Mouse (Mus musculus) MEL (cell line): ENCODE results near the gene Aldh1b1. TPM values are rescaled to one million over a fixed set of nuclear protein-coding genes. Genes with fewer than 3 reads are reported as not detected.

Experiments used
- DNase-seq: peaks from one replicate; pipeline ENCODE4 v3.0.0; 2011; ENCODE audit warnings: low read depth, low spot score
- H3K27ac ChIP-seq: 2 replicates; pipeline ENCODE4 v1.5.1; 2012; ENCODE audit warnings: low read depth, mild to moderate bottlenecking, control low read depth, low read length, moderate library complexity; ENCODE audit not compliant: control insufficient read depth
- H3K27me3 ChIP-seq, 2 experiments: fragments of 150-350 bp in 1 of 2; sonication (generic) in 1 of 2; 2 replicates each; pipeline ENCODE4 v1.6.1; 2012; ENCODE audit warnings: low read length in 2 of 2, mild to moderate bottlenecking in 2 of 2, improper control_type of control experiment in 1 of 2, moderate library complexity in 1 of 2; ENCODE audit not compliant: insufficient read depth in 2 of 2, control insufficient read depth in 1 of 2
- H3K36me3 ChIP-seq, 2 experiments: 2 replicates each; pipeline ENCODE4 v1.6.1; 2012 to 2014; ENCODE audit warnings: low read length in 2 of 2, improper control_type of control experiment in 1 of 2, inconsistent platforms in 1 of 2, mild to moderate bottlenecking in 1 of 2; ENCODE audit not compliant: insufficient read depth in 2 of 2, control insufficient read depth in 1 of 2
- H3K4me1 ChIP-seq, 2 experiments: fragments of 150-350 bp in 1 of 2; sonication (generic) in 1 of 2; 2 replicates each; pipeline ENCODE4 v1.6.1; 2012; ENCODE audit warnings: low read length in 2 of 2, improper control_type of control experiment in 1 of 2, mild to moderate bottlenecking in 1 of 2; ENCODE audit not compliant: insufficient read depth in 2 of 2, control insufficient read depth in 1 of 2
- H3K4me3 ChIP-seq, 2 experiments: fragments of 150-350 bp in 1 of 2; sonication (generic) in 1 of 2; 2 replicates each; pipeline ENCODE4 v1.5.1; 2012; ENCODE audit warnings: low read depth in 2 of 2, low read length in 2 of 2, mild to moderate bottlenecking in 2 of 2, moderate library complexity in 2 of 2, control low read depth in 1 of 2, improper control_type of control experiment in 1 of 2; ENCODE audit not compliant: control insufficient read depth in 1 of 2, insufficient read depth in 1 of 2
- H3K79me2 ChIP-seq: 2 replicates; pipeline ENCODE4 v1.6.1; 2012; ENCODE audit warnings: mild to moderate bottlenecking, low read length, moderate library complexity; ENCODE audit not compliant: control insufficient read depth, poor library complexity, insufficient read depth
- H3K9ac ChIP-seq: 2 replicates; pipeline ENCODE4 v1.6.1; 2012; ENCODE audit warnings: low read depth, mild to moderate bottlenecking, control low read depth, low read length, moderate library complexity; ENCODE audit not compliant: control insufficient read depth, poor library complexity, severe bottlenecking
- H3K9me3 ChIP-seq: fragments of 150-350 bp; sonication (generic); replicated peaks from 2 replicates; pipeline ENCODE4 v1.6.1; 2012; ENCODE audit warnings: mild to moderate bottlenecking, low read length, improper control_type of control experiment, moderate library complexity; ENCODE audit not compliant: insufficient read depth
- CHD1 ChIP-seq: IDR thresholded peaks from 2 replicates; pipeline ENCODE4 v1.6.1; 2012; ENCODE audit warnings: low read depth, mild to moderate bottlenecking, inconsistent platforms, low read length, improper control_type of control experiment
- CHD2 ChIP-seq: IDR thresholded peaks from 2 replicates; pipeline ENCODE4 v1.6.1; 2011; ENCODE audit warnings: low read length, improper control_type of control experiment
- CTCF ChIP-seq, 3 experiments: IDR thresholded peaks in 2 of 3; conservative IDR thresholded peaks in 1 of 3; 2 replicates each; pipeline ENCODE4 v1.5.1; 2011 to 2012; ENCODE audit warnings: low read length in 3 of 3, low read depth in 2 of 3, mild to moderate bottlenecking in 2 of 3, improper control_type of control experiment in 1 of 3, inconsistent platforms in 1 of 3, mixed read lengths in 1 of 3, moderate library complexity in 1 of 3; ENCODE audit not compliant: control insufficient read depth in 1 of 3, insufficient read depth in 1 of 3, poor library complexity in 1 of 3, severe bottlenecking in 1 of 3
- E2F4 ChIP-seq: IDR thresholded peaks from 2 replicates; pipeline ENCODE4 v1.6.1; 2011; ENCODE audit warnings: low read depth, low read length, improper control_type of control experiment, borderline replicate concordance
- ELF1 ChIP-seq: IDR thresholded peaks from 2 replicates; pipeline ENCODE4 v1.6.1; 2014; ENCODE audit warnings: low read depth, mild to moderate bottlenecking, inconsistent platforms, low read length, improper control_type of control experiment, moderate library complexity
- EP300 ChIP-seq, 2 experiments: IDR thresholded peaks; 2 replicates each; pipeline ENCODE4 v1.6.1; 2011; ENCODE audit warnings: improper control_type of control experiment in 2 of 2, low read length in 2 of 2, low read depth in 1 of 2, mild to moderate bottlenecking in 1 of 2
- HCFC1 ChIP-seq: IDR thresholded peaks from 2 replicates; pipeline ENCODE4 v1.6.1; 2012; ENCODE audit warnings: low read depth, mild to moderate bottlenecking, inconsistent platforms, low read length, improper control_type of control experiment, moderate library complexity
- JUND ChIP-seq: IDR thresholded peaks from 2 replicates; pipeline ENCODE4 v1.6.1; 2011; ENCODE audit warnings: low read depth, mild to moderate bottlenecking, improper control_type of control experiment, low read length
- KAT2A ChIP-seq: conservative IDR thresholded peaks from 2 replicates; pipeline ENCODE4 v1.6.1; 2012; ENCODE audit warnings: low read depth, low read length, improper control_type of control experiment, inconsistent platforms
- MAFK ChIP-seq: IDR thresholded peaks from 2 replicates; pipeline ENCODE4 v1.6.1; 2011; ENCODE audit warnings: low read depth, mild to moderate bottlenecking, low read length, improper control_type of control experiment, borderline replicate concordance
- MEF2A ChIP-seq: IDR thresholded peaks from 2 replicates; pipeline ENCODE4 v1.6.1; 2014; ENCODE audit warnings: low read depth, mild to moderate bottlenecking, inconsistent platforms, low read length, improper control_type of control experiment; ENCODE audit not compliant: poor library complexity, insufficient replicate concordance, severe bottlenecking; ENCODE audit errors: extremely low read depth
- MXI1 ChIP-seq: IDR thresholded peaks from 2 replicates; pipeline ENCODE4 v1.6.1; 2011; ENCODE audit warnings: mild to moderate bottlenecking, low read depth, low read length, improper control_type of control experiment
- MYB ChIP-seq: IDR thresholded peaks from 2 replicates; pipeline ENCODE4 v1.6.1; 2011; ENCODE audit warnings: mild to moderate bottlenecking, low read depth, low read length, improper control_type of control experiment
- POLR2A ChIP-seq, 2 experiments: IDR thresholded peaks; 2 replicates each; pipeline ENCODE4 v1.6.1; 2011 to 2012; ENCODE audit warnings: low read length in 2 of 2, mild to moderate bottlenecking in 2 of 2, control low read depth in 1 of 2, improper control_type of control experiment in 1 of 2, low read depth in 1 of 2, moderate library complexity in 1 of 2; ENCODE audit not compliant: control insufficient read depth in 1 of 2, insufficient read depth in 1 of 2, poor library complexity in 1 of 2
- POLR2AphosphoS5 ChIP-seq: IDR thresholded peaks from 2 replicates; pipeline ENCODE4 v1.6.1; 2012; ENCODE audit warnings: low read depth, borderline replicate concordance, mild to moderate bottlenecking, inconsistent platforms, low read length, moderate library complexity, mixed read lengths
- RCOR1 ChIP-seq: IDR thresholded peaks from 2 replicates; pipeline ENCODE4 v1.6.1; 2012; ENCODE audit warnings: low read depth, mild to moderate bottlenecking, inconsistent platforms, low read length, improper control_type of control experiment
- TCF12 ChIP-seq: IDR thresholded peaks from 2 replicates; pipeline ENCODE4 v1.6.1; 2014; ENCODE audit warnings: low read depth, mild to moderate bottlenecking, inconsistent platforms, low read length, improper control_type of control experiment, moderate library complexity
- UBTF ChIP-seq: IDR thresholded peaks from 2 replicates; pipeline ENCODE4 v1.6.1; 2012; ENCODE audit warnings: low read depth, mild to moderate bottlenecking, inconsistent platforms, low read length, improper control_type of control experiment, moderate library complexity, borderline replicate concordance; ENCODE audit not compliant: insufficient read depth
- USF1 ChIP-seq: IDR thresholded peaks from 2 replicates; pipeline ENCODE4 v1.6.1; 2014; ENCODE audit warnings: low read depth, mild to moderate bottlenecking, inconsistent platforms, low read length, improper control_type of control experiment, moderate library complexity
- ZC3H11A ChIP-seq: IDR thresholded peaks from 2 replicates; pipeline ENCODE4 v1.6.1; 2012; ENCODE audit warnings: low read depth, mild to moderate bottlenecking, inconsistent platforms, low read length, improper control_type of control experiment
- ZKSCAN1 ChIP-seq: IDR thresholded peaks from 2 replicates; pipeline ENCODE4 v1.6.1; 2012; ENCODE audit warnings: low read depth, mild to moderate bottlenecking, inconsistent platforms, low read length, improper control_type of control experiment, moderate library complexity
- polyA plus RNA-seq, 2 experiments: library from polyadenylated mRNA; stranded (reverse) in 1 of 2; unstranded in 1 of 2; fragments of >175 nt in 1 of 2; fragments of >200 nt in 1 of 2; gene quantifications; 2 replicates each; pipeline versions ENCODE4 v1.2.1 to v1.2.4; 2012; ENCODE audit warnings: low replicate concordance in 2 of 2, low read depth in 1 of 2; ENCODE audit not compliant: insufficient read length in 2 of 2, insufficient read depth in 1 of 2, missing spikeins in 1 of 2
- total RNA-seq: library from RNA; depleted of rRNA; stranded (reverse); fragments of 300-350 nt; gene quantifications from 2 replicates; pipeline ENCODE4 v1.2.3, GENCODE M21; 2012

The Aldh1b1 gene
- total and polyA plus RNA-seq, 3 experiments = 1.9 to 2.1 TPM; not detected in 1

DNA sequence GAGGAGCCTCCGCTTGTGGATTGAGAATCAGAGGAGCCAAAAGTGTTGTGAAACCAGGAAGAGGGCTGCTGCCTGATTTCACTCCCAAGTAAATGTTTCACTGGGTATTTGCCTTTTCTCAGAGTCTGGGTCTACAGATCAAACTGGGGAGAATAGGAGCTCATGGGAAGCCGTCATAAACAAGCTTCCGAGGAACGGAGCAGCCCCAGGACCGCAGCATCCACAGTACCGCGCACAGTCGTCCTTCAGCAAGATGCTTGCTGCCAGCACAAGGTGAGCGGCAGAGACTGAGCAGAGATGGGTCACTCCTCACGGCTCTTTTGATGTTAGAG lies 50.0 kb downstream of the Aldh1b1 start:
- Histone ChIP-seq H3K9ac (no peak overlapping the region), H3K79me2 (no peaks in the 10 kb centered on the region), H3K27ac (no peak overlapping the region), H3K4me1 (no peaks in the 10 kb centered on the region), H3K36me3 (no peaks in the 10 kb centered on the region), H3K9me3 (no peaks in the 10 kb centered on the region), H3K4me3 (no peak overlapping the region), H3K27me3 (peaks cover 2 to 9% of the 10 kb centered on the region in 2 experiments; a peak in 2 of 4 replicates)
- DNase-seq = no peak
- TF ChIP-seq RCOR1 (no peak), MAFK (no peak), MXI1 (no peak), TCF12 (no peak), E2F4 (no peak), ZC3H11A (no peak), POLR2A (IDR thresholded peaks at IDR 0.05; ENCODE audit: control insufficient read depth in 1 of 2, insufficient read depth in 1 of 2, low read depth in 1 of 2, low read length in 2 of 2, poor library complexity in 1 of 2) (no peak), POLR2AphosphoS5 (no peak), JUND (no peak), UBTF (no peak), EP300 (IDR thresholded peaks at IDR 0.05; ENCODE audit: low read depth in 1 of 2, low read length in 2 of 2) (no peak)

DNA sequence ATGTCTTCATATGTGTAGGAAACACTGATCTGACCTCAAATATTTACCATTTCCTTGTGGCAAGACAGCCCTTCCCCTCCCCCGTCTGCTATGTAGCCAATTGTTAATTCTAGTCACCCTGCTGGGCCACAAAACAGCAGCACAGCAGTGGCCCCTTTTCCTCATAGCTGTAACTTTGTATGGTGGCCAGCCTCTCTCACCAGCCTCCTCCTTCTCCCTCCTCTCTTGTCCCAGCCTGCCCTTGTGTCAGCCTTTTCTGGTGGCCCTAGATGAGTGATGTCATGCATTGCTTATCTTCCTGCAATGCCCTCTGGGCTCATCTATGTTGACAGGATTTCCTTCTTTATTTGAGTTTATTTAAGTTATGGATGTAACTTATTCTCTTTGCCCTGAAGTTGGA lies 50.6 kb downstream of the Aldh1b1 start:
- Histone ChIP-seq H3K9ac (no peak overlapping the region), H3K36me3 (no peaks in the 10 kb centered on the region), H3K27me3 (peaks cover 4 to 9% of the 10 kb centered on the region in 2 experiments; a peak in 3 of 4 replicates), H3K9me3 (no peaks in the 10 kb centered on the region), H3K79me2 (no peaks in the 10 kb centered on the region), H3K27ac (no peak overlapping the region), H3K4me3 (no peak overlapping the region), H3K4me1 (no peaks in the 10 kb centered on the region)
- TF ChIP-seq ZKSCAN1 (no peak), CHD2 (no peak), MEF2A (no peak), ELF1 (no peak), USF1 (no peak), TCF12 (no peak), HCFC1 (no peak), CHD1 (no peak), MAFK (no peak), KAT2A (no peak), CTCF (IDR thresholded peaks at IDR 0.05 in 2 of 3, conservative IDR thresholded peaks at IDR 0.05 in 1 of 3; ENCODE audit: control insufficient read depth in 1 of 3, insufficient read depth in 1 of 3, low read depth in 2 of 3, low read length in 3 of 3, poor library complexity in 1 of 3, severe bottlenecking in 1 of 3) (no peak), MYB (no peak), MXI1 (no peak)
- DNase-seq = no peak
